In the genomic region with DNA sequence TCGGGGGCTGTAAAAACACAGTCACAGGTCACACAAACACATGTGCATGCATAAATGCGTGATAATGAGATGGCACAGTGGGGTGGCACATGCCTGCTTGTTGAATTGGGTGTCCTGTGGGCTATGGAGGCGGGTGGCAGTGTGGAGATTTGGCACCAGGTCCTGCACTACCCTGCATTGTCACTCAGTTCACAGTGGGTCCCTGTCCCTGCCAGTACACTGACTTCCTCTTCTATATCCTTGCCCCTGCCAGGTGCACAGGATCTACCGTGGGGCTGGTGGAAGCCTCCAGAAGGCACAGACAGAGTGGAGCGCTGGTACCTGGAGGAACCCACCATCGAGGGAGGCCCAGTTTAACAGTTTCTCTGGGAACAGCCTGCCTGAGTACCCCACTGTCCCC, we compare ENCODE assay signal across 14 mouse cellular contexts. TPM values are rescaled to one million over a fixed set of nuclear protein-coding genes. Genes with fewer than 3 reads are reported as not detected.
"Had no signal": no experiment of that assay in that cellular context is flagged by ENCODE, and none has a peak within 500 bp of the region (broad histone marks: within the 10 kb centered on the region; RNA-seq: fewer than 3 reads in every experiment).

No protein-coding gene starts in this region.

- ATAC-seq: lung, postnatal 0 days; midbrain, embryonic 13.5 days had no signal

- DNase-seq: kidney, postnatal 25 days; lung, adult 2 months; lung, postnatal 36 days; retina, postnatal 1 day; right cerebral cortex, postnatal 4 days; spleen, adult 18-20 months had no signal

- H3K4me3 ChIP-seq: kidney, embryonic 15.5 days; left cerebral cortex, adult 2 months; limb, embryonic 10.5 days; liver, embryonic 15.5 days; midbrain, embryonic 13.5 days; neural tube, embryonic 12.5 days had no signal

- H3K27me3 ChIP-seq: kidney, embryonic 15.5 days; liver, embryonic 15.5 days; midbrain, embryonic 13.5 days; neural tube, embryonic 12.5 days had no signal

- H3K27ac ChIP-seq: kidney, embryonic 15.5 days; left cerebral cortex, adult 2 months; limb, embryonic 10.5 days; liver, embryonic 15.5 days; midbrain, embryonic 13.5 days; neural tube, embryonic 12.5 days had no signal

- H3K4me1 ChIP-seq: kidney, embryonic 15.5 days; midbrain, embryonic 13.5 days; neural tube, embryonic 12.5 days had no signal

RNA-seq across cellular contexts. Expression of a gene that starts 11.7 kb away (rescaled TPM):
- total RNA-seq: neutrophil, adult 5-6 weeks had no signal
